Mouse (Mus musculus) spleen, adult 2 months (tissue): ENCODE measurements around the gene Nxpe4.

Experiments used
- CTCF ChIP-seq: fragments of 200-500 bp; IDR thresholded peaks from 2 replicates; pipeline ENCODE4 v1.5.1; 2011; ENCODE audit warnings: mild to moderate bottlenecking, inconsistent platforms; ENCODE audit not compliant: insufficient read depth, insufficient read length, insufficient replicate concordance; ENCODE audit errors: extremely low read depth
- POLR2A ChIP-seq: fragments of 200-500 bp; IDR thresholded peaks from 2 replicates; pipeline ENCODE4 v1.6.1; 2011; ENCODE audit warnings: low read depth, low read length, inconsistent platforms

- TF ChIP-seq POLR2A (no peak), CTCF (no peak)
Observed at GRCm38 (mm10) chr9:48140485-48141411, 21.1 kb upstream of the Nxpe4 start.
